Mouse (Mus musculus) small intestine, adult 2 months (tissue): ENCODE measurements around the gene Med24.

Experiments
- CTCF ChIP-seq: fragments of 200-500 bp; IDR thresholded peaks from 2 replicates; pipeline ENCODE4 v1.5.1; 2012; ENCODE audit warnings: low read depth, mild to moderate bottlenecking, control low read depth, inconsistent platforms, low read length, moderate library complexity, mixed read lengths; ENCODE audit not compliant: insufficient replicate concordance, insufficient read length; ENCODE audit errors: extremely low read depth
- POLR2A ChIP-seq: fragments of 200-500 bp; IDR thresholded peaks from 2 replicates; pipeline ENCODE4 v1.6.1; 2012; ENCODE audit warnings: low read depth, mild to moderate bottlenecking, control low read depth, inconsistent platforms, low read length, moderate library complexity

- no peak for TF ChIP-seq CTCF
- TF ChIP-seq POLR2A, result peak; percentile 60
These were observed 47.8 kb upstream of the Med24 start for GRCm38 (mm10) chr11:98776843-98777590.
